Mouse (Mus musculus): ENCODE results near the gene Gtf3c2.

DNA sequence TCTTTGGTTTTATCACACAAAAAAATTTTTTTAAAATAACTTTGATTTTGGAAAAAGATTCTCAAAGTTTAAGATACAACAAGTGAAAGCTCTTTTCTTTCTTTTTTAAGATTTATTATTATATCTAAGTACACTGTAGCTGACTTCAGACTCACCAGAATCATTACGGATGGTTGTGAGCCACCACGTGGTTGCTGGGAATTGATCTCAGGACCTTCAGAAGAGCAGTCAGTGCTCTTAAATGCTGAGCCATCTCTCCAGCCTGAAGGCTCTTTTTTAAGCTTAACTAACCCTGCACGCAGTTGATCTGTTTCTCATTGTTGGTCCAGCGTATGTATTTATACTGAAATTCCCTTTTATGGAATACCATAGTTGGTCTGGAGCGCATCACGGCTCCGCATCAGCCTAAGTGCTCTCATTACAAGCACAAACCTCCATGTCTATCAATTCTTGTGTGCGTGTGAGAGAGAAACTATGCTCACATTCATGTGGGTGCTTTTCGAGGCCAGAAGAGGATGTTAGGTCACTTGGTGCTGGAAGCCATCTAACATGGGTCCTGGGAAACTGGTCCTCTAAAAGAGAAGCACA lies 1.3 kb upstream of the Gtf3c2 start:
- TF ChIP-seq CTCF (conservative IDR thresholded peaks at IDR 0.05 in 1 of 2, IDR thresholded peaks at IDR 0.05 in 1 of 2; ENCODE audit: low read depth in 2 of 2, low read length in 2 of 2) (no peak), USF1 (IDR thresholded peaks at IDR 0.05; ENCODE audit: low read depth, low read length) (no peak), EP300 (IDR thresholded peaks at IDR 0.05; ENCODE audit: low read length) (no peak), MEF2A (IDR thresholded peaks at IDR 0.05; ENCODE audit: borderline replicate concordance, low read depth, low read length) (no peak), CHD2 (IDR thresholded peaks at IDR 0.05; ENCODE audit: low read length) (no peak), ZKSCAN1 (IDR thresholded peaks at IDR 0.05; ENCODE audit: borderline replicate concordance, low read depth, low read length) (no peak)

Data from CH12.LX (cell line).